ENCODE assay signal across 9 mouse cellular contexts in genomic region chr8:116372574-116372973, GRCm38 (mm10).
A peak's percentile ranks its signal among the peaks of the same experiment; 100 is the strongest.
DNase-seq lines count a peak whose midpoint lies in the region; ATAC-seq lines count a peak whose summit lies in the region.
"Had no signal": no experiment of that assay in that cellular context is flagged by ENCODE, and none has a peak within 500 bp of the region (broad histone marks: within the 10 kb centered on the region; RNA-seq: fewer than 3 reads in every experiment).

No protein-coding gene starts in this region.

- 0 out of 2 replicates have a peak, but pooled peaks cover 2% of the 10 kb centered on the region for H3K9me3 ChIP-seq in kidney, embryonic 14.5 days (ENCODE audit: control insufficient read depth, low read length)
- H3K9me3 ChIP-seq in intestine, embryonic 15.5 days = no peaks in the 10 kb centered on the region
- H3K9me3 ChIP-seq: liver, embryonic 13.5 days had no signal

- WGBS in kidney, embryonic 14.5 days = 55% methylated on average over 3 of the region's 3 CpGs
- 48% methylated on average over 3 of the region's 3 CpGs for WGBS in intestine, embryonic 15.5 days

- no peaks in the 10 kb centered on the region for H3K27me3 ChIP-seq in kidney, embryonic 14.5 days (ENCODE audit: control insufficient read depth, insufficient read depth, low read length)
- H3K27me3 ChIP-seq in intestine, embryonic 15.5 days (replicated peaks) = no peaks in the 10 kb centered on the region
- H3K27me3 ChIP-seq: liver, embryonic 13.5 days had no signal

- no peak overlapping the region for H3K27ac ChIP-seq in kidney, embryonic 14.5 days (ENCODE audit: low read depth, low read length)
- no peak overlapping the region for H3K27ac ChIP-seq in intestine, embryonic 15.5 days
- H3K27ac ChIP-seq: liver, embryonic 13.5 days had no signal

- no peaks in the 10 kb centered on the region for H3K36me3 ChIP-seq in kidney, embryonic 14.5 days (ENCODE audit: control insufficient read depth, insufficient read depth, low read length)
- H3K36me3 ChIP-seq in intestine, embryonic 15.5 days = no peaks in the 10 kb centered on the region
- H3K36me3 ChIP-seq: liver, embryonic 13.5 days had no signal

- H3K9ac ChIP-seq in kidney, embryonic 14.5 days (ENCODE audit: low read depth, low read length) = no peak overlapping the region
- no peak overlapping the region for H3K9ac ChIP-seq in intestine, embryonic 15.5 days
- H3K9ac ChIP-seq: liver, embryonic 13.5 days had no signal

- peak; percentile 30 for DNase-seq in kidney, adult 11 months
- peak; percentile 91 for DNase-seq in cerebellum, adult 9-10 months
- peak; percentile 50 to 71 for DNase-seq in heart, adult 9 months (ENCODE audit: low spot score in 2 of 2)
- peak; percentile 55 to 67 for DNase-seq in layer of hippocampus, postnatal 10 days (ENCODE audit: low spot score in 2 of 2)
- DNase-seq in ovary, postnatal 14 days (ENCODE audit: low spot score) = peak; percentile 67
- no peak for DNase-seq in embryo, embryonic 11 days
- DNase-seq: liver, embryonic 13.5 days had no signal

- H3K4me3 ChIP-seq in kidney, embryonic 14.5 days (ENCODE audit: low read length) = no peak overlapping the region
- H3K4me3 ChIP-seq in intestine, embryonic 15.5 days (replicated peaks) = no peak overlapping the region
- H3K4me3 ChIP-seq: liver, embryonic 13.5 days had no signal

- H3K4me1 ChIP-seq in kidney, embryonic 14.5 days (ENCODE audit: control insufficient read depth, insufficient read depth, low read length) = no peaks in the 10 kb centered on the region; the same call in 1 of the 2 replicates
- no peaks in the 10 kb centered on the region for H3K4me1 ChIP-seq in intestine, embryonic 15.5 days (replicated peaks)
- H3K4me1 ChIP-seq: liver, embryonic 13.5 days had no signal

- H3K4me2 ChIP-seq in kidney, embryonic 14.5 days (replicated peaks; ENCODE audit: low read depth, low read length) = no peak overlapping the region
- no peak overlapping the region for H3K4me2 ChIP-seq in intestine, embryonic 15.5 days (replicated peaks)
- H3K4me2 ChIP-seq: liver, embryonic 13.5 days had no signal

- no peak for ATAC-seq in kidney, embryonic 14.5 days (ENCODE audit: low FRiP score, low TSS enrichment)
- no peak; the same call in 1 of the 2 replicates for ATAC-seq in intestine, embryonic 15.5 days
